Mouse (Mus musculus) urinary bladder, adult 18-20 months (tissue): Measurements from ENCODE around the gene Vcp.
A peak's percentile ranks its signal among the peaks of the same experiment; 100 is the strongest.

ENCODE experiments used
- DNase-seq, 2 experiments: peaks; one replicate each; pipeline ENCODE4 v3.0.0; 2022; ENCODE audit warnings: low spot score in 2 of 2, mixed read lengths in 2 of 2

The Vcp gene

GRCm38 (mm10) chr4:42945952-42946351, 54.4 kb downstream of the Vcp start:
- no peak for DNase-seq

DNA sequence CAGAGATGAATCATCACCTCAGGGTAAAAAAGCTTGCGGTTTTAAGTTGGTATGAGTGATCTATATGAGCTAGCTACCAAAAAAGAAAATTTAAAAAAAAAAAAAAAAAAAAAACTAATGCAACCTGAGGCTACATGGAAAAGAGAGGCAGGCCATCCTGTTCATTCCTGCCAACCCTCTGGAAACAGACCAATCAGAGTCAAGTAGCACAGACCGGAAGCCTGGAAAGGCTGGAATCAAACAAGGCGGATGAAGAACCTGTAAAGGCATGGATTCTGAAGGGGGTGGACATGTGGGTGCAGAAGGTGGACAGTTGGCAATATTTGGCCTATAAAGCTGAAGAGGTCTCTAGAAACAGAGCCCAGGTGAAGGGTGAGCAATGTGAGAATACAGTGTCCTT, 54.9 kb downstream of the Vcp start:
- DNase-seq = no peak

- no peak for DNase-seq
Measured at GRCm38 (mm10) chr4:42945043-42945442, 55.3 kb downstream of the Vcp start.

- no peak for DNase-seq
Measured at GRCm38 (mm10) chr4:42944185-42944584, 56.1 kb downstream of the Vcp start.

DNA sequence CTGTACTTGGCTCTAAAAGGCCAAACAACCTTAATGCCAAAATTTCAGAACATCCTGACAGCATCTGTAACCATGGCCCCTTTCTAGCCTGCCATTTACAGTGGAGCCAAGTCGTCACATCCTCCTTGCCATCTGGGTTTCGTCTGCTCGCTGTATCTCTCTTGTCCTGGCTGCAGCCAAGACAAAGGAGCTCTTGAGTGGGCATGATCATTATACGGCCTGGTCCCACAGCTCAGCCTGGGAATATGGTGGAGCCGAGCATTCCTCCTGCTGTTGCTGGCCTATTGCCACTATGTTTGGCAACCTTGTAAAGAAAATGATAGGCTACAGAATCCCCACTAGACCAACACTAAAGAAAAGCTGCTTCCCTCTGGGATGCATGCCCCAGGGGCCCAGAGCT, 57.0 kb downstream of the Vcp start:
- DNase-seq = no peak

DNA sequence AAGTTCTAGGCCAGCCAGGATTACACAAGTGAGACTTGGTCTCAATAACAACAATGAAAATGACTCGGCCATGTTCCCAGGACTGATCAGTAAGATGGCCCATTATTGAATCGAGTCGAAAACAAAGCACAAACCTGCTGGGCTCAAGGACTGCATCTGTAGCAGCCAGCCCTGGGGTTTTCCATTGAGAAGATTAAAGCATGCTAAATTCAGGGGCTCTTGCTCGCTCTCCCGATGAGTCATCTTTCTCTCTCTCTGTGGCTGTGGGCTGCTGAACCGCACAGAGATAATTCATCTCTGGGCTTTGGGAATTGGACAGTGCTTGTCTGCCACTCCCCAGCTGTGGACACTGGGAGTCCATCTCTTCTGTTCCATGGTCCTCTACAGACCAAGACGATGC, 58.9 kb downstream of the Vcp start:
- no peak for DNase-seq

DNA sequence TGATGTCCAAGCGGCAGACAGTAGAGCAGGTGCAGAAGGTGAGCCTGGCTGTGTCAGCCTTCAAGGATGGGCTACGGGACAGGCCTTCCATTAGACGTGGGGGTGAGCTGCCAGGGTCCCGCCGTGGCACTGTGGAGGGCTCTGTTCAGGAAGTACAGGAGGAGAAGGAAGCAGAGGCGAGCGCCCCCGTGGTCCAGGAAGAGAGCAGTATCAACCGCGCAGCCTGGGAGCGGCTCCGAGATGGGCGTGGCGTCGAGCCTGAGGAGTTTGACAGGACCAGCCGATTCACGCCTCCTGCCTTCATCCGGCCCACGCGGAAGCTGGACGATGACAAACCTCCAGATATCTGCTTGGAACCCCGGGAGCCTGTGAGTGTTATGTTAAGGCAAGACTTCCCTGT, 66.7 kb downstream of the Vcp start:
- DNase-seq = peak; percentile 33 to 52

DNA sequence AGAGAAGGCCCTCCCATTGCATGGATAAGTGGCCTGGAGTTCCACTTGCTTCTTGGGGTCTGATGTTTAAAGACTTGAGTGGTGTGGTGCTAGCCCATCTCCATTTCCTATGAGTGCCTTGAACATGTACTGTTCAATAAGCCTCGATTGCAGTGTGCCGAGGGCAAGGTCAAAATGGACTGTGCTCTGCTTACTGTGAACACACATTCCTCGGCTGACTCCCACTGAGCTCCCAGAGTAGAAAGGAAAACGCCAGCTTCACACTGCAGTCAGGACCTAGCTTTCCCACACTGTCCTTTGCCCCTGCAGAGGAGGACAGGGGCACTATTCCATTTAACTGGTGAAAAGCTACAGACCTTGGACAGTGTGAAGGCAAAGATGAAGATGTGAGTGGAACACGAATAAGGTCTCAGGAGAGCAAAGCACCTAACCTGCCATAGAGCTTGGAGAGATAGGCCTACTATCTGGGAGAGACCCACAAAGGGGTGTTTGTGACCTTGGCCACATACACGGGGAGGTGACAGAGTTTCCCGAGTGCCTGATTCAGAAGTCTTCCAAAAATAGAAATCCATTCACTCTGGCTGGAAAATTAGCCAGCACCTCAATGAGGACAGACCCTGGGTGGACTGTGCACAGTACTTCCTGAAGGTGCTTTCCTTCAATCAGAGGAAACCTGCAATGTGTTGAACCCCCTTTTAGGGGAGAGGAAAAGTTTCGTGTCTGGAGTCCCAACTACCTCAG, 67.9 kb downstream of the Vcp start:
- no peak for DNase-seq
